Mouse (Mus musculus) layer of hippocampus, adult 2 months (tissue): ENCODE data around the gene Erich3. TPM values are rescaled to one million over a fixed set of nuclear protein-coding genes. Genes with fewer than 3 reads are reported as not detected.
A peak's percentile ranks its signal among the peaks of the same experiment; 100 is the strongest.

ENCODE experiments used
- DNase-seq, 2 experiments: peaks; one replicate each; pipeline ENCODE4 v3.0.0; 2022; ENCODE audit warnings: low spot score in 2 of 2
- H3K27ac ChIP-seq: fragments of 200-600 bp; 2 replicates; pipeline ENCODE4 v1.8.1; 2022
- H3K4me3 ChIP-seq: fragments of 200-600 bp; 2 replicates; pipeline ENCODE4 v1.8.1; 2022; ENCODE audit warnings: mild to moderate bottlenecking
- CTCF ChIP-seq: fragments of 200-600 bp; conservative IDR thresholded peaks from 2 replicates; pipeline ENCODE4 v1.8.1; 2022; ENCODE audit warnings: antibody characterized with exemption, mild to moderate bottlenecking, moderate library complexity
- total RNA-seq, 2 experiments: library from RNA; stranded (reverse); gene quantifications; 2 replicates each; pipeline ENCODE4 v1.2.3; 2021

The Erich3 gene
- total RNA-seq, 2 experiments from 2014 or later = 7.7 TPM

DNA sequence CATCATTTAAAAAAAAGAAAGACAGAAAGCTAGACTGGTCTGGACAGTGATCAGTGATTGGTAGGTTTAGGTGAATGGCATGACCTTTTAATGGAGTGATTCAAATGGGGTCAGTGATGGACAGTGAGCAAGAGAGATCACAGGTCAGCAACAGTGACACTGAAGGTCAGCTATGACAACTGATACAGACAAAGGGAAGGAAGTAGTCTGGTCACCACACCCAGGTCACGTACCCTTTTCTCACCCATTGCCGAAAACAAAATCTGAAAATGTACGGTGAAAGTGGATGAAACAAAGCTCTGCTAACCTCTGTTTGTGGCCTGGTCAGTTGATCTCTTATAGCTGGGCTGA, 28.9 kb downstream of the Erich3 start:
- no peak for DNase-seq
- Histone ChIP-seq H3K27ac (peak overlapping the region; percentile 71), H3K4me3 (no peak overlapping the region)
- no peak for TF ChIP-seq CTCF

DNA sequence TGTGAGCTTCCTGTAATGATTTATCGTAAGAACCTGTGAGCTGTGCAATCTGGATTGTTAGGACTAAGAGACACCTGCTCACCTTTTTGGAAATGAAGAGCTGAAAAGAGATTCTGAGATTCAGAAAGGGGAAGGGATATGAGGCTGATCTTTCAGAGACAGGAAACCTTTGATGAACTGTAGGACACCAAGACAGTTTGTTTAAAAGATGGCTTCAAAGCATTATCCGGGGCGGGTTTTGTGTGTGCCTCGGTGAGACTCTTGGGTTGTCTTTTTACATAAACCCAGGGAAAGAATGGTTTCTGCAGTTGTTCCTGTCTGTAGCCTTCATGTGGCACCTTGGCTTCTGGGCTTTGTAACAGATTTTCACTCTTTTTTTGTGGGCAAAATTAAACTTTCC, 30.2 kb downstream of the Erich3 start:
- H3K27ac ChIP-seq = no peak overlapping the region
- H3K4me3 ChIP-seq = no peak overlapping the region
- no peak for DNase-seq
- TF ChIP-seq CTCF = no peak

DNA sequence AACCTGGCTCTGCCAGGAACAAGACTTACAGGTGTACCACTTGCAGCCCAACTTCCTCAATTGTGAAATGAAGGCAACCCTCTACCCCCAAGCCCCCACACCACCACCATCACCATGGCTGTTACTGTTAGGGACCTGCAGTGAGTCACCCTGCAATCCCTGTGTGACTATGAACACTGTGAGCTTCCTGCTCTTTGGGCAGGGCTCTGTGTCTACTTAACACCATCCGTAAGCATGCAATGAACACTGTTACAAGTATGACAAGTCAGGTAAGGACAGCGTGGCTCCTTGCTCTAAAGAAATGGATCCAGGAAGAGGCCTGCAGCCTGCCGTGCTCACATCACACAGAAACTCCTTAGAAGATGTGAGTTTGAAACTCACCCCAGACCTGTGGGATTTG, 33.0 kb downstream of the Erich3 start:
- no peak for DNase-seq
- TF ChIP-seq CTCF = no peak
- no peak overlapping the region for H3K4me3 ChIP-seq
- 0 out of 2 replicates have a peak overlapping the region, but pooled peaks have one; percentile 3 for H3K27ac ChIP-seq

DNA sequence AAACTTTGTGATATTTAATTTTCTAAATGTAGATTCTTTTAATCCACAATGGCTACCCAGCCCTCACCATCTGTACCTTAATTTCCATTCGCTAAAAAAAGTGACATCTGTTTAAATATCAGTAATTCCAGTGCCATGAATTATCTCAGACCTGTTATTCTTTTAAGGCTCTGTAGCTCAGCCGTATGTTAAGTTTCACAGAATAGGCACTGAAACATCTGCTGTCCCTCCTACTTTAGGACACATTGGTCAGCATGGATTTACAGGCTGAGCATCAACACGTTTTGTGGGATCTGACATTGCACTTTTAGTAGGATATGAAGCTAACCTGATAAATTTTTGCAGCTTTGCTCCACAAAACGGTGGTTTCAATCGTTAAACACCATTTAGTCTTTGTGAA, 35.2 kb downstream of the Erich3 start:
- Histone ChIP-seq H3K4me3 (no peak overlapping the region), H3K27ac (peak overlapping the region; percentile 76)
- TF ChIP-seq CTCF = no peak
- peak in 1 of 2 experiments; percentile 32 for DNase-seq

DNA sequence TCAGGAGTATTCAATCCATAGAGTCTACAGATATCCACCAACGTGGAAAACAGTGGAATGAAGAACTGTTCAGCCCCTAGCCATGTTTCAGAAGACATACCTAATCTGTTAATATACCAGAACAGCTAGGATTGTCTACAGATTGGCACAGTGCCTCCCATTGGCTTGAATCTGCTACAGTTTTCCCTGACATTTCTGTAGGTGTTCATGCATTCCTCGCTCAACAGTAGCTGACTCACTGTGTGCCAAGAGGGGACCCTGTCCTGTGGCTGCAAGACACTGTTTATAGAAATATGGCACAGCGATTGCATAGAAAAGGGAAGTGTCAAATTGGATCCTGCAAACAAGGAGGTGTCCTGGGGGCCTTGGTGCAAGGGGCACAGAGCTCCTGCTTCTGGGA, 36.6 kb downstream of the Erich3 start:
- no peak for DNase-seq
- no peak for TF ChIP-seq CTCF
- H3K27ac ChIP-seq = peak overlapping the region; percentile 76
- H3K4me3 ChIP-seq = no peak overlapping the region

DNA sequence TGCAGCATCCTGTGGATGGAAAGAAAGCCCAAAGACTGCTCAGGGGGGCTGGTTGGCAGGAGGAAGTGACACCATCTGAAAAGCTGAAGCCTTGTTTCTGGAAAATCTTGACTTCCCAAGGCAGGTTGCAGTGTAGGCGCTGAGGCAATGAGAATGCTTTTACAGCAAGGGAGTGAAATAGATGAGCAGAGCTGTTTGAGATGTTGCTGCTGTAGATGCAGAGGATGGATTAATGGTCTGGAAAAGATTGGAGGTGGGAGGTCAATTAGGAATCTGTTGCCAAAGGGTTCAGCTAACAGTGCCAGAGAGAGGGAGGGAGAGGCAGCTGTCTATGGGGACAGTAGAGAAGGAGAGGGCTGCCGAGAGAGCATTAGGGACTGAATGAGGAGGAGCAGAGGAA, 37.1 kb downstream of the Erich3 start:
- peak overlapping the region; percentile 76 for H3K27ac ChIP-seq
- TF ChIP-seq CTCF = no peak
- H3K4me3 ChIP-seq = no peak overlapping the region
- no peak for DNase-seq

DNA sequence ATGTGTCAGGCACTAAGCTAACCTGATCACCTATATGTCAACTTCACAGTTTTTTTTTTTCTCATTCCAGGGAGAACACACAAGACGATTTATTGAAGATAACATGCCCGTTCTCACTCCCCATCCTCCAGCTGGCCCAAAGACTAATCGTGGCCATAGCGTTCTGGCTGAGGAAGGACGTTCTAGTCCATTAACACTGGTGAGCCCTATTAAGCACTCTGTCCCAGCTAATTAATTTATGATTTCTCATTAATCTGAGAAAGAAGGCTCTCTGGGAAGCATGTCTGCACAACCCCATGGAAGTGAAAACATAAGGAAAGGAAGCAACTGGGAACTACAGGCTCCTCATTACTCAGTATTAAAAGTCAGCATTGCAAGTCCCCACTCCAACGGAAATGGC, 41.1 kb downstream of the Erich3 start:
- DNase-seq = no peak
- Histone ChIP-seq H3K27ac (no peak overlapping the region), H3K4me3 (no peak overlapping the region)
- TF ChIP-seq CTCF = no peak

DNA sequence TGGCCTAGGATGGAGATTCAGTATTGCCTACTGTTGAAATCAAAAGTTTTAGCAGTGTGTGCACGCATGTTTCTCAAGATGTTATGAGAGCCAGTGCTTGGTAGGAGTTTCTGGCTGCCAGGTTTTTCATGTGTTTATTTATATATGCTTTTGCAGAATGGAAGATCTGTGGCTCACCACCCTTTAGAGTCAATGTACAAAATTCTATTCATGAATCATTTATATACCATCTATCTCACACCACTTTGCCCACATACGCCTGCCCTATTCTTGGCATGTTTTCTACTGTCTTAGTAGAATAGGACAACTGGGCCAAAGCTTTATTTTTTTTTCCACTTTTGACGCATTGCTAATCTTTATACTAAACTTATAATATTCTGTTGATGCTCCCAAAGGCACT, 44.5 kb downstream of the Erich3 start:
- no peak for TF ChIP-seq CTCF
- Histone ChIP-seq H3K4me3 (no peak overlapping the region), H3K27ac (no peak overlapping the region)
- DNase-seq = no peak

DNA sequence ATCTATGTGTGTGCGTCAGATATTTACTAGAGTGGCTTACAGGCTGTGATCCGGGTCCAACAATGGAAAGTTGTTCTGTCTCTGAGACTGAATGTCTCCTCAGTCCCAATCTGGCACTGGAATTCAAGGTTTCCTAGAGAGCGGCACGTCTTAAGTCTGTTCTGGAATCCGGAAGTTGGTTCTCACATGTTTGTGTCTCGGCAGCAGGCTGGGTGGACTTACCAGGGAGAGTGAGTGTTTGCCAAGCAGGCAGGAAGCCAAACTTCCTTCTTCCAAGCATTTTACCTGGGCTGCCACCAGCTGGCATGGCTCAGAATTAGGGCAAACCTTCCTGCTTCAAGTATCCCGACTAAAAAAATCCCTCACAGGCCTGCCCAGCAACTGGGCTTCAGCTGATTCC, 59.5 kb downstream of the Erich3 start:
- TF ChIP-seq CTCF = no peak

DNA sequence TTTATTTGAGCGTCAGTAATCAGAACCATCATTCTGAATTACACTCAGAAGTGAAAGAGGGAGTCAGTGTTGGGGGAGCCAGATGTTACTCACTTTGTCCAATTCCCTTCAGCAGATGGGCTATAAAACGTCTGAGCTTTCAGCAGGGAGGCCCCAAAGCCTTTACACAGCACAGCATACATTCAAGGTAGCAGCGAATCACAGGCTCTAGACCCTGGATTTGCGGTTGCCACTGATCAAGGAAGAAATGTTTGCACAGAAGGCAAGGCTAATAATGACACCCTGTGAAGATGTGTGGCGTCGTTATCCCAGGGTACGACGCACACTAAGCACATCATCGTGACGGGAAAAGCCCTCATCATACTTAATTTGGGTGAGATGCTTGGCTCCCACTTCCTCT, 67.8 kb downstream of the Erich3 start:
- DNase-seq = no peak
- no peak for TF ChIP-seq CTCF
- Histone ChIP-seq H3K27ac (no peak overlapping the region), H3K4me3 (no peak overlapping the region)

More for the DNA sequence above, 59.5 kb downstream of the Erich3 start:
- Histone ChIP-seq H3K4me3 (no peak overlapping the region), H3K27ac (no peak overlapping the region)
- no peak for DNase-seq

DNA sequence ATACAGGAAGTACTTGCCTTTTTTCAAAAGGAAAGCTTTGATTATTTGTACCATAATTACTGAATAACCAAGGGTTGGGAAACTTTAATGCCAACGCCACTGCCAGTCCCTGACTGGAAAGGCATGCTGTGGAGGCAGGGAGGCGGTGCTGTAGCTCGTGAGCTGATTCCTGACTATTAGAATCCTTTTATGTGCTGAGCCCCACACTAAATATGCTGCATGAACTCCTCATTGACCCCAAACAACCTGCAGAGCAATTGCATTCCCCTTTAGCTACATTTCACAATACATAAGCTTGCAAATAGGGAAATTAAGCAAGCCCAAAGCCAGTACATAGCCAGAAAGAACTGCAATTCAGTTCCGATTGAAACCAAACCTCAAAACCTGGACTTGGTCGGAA, 77.8 kb downstream of the Erich3 start:
- no peak for DNase-seq
- no peak for TF ChIP-seq CTCF
- no peak overlapping the region for H3K4me3 ChIP-seq
- H3K27ac ChIP-seq = no peak overlapping the region

DNA sequence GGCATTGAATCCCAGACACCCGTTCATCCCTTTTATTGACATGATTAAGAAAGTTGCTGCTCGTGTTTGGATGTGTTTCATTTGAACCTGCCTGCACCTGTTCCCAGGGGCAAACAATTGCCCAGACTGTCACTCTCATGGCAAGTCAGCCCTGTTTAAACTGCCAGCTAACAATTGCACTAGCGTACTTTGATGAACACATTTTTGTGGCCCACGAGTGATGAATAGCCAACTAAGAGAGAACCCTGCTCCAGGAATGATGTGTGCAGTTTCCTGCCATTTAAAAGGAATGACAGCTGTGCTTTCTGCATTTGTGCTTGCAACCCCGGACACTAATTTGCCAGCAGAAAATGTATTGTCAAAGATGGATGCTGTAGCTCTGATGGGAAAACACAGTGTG, 79.3 kb downstream of the Erich3 start:
- DNase-seq = no peak
- no peak overlapping the region for H3K27ac ChIP-seq
- no peak overlapping the region for H3K4me3 ChIP-seq
- no peak for TF ChIP-seq CTCF

DNA sequence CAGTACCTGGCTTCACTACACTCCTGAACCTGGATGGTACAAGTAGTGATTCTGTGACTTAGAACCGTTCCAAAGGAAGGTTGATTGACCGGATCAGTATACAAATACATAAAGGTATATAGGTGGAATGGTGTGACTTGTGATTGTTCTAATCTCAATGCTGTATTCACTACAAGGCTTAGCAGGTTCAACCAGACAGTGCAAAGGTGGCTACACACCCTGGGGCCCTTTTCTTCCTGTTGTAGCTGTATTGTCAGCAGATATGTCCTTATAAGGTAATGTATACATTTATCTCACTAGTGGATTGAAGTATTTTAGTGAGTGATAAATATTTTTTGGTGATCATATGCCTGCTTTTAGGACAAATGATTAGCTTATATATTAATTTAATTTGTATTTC, 80.7 kb downstream of the Erich3 start:
- DNase-seq = no peak
- no peak for TF ChIP-seq CTCF
- Histone ChIP-seq H3K4me3 (no peak overlapping the region), H3K27ac (no peak overlapping the region)

DNA sequence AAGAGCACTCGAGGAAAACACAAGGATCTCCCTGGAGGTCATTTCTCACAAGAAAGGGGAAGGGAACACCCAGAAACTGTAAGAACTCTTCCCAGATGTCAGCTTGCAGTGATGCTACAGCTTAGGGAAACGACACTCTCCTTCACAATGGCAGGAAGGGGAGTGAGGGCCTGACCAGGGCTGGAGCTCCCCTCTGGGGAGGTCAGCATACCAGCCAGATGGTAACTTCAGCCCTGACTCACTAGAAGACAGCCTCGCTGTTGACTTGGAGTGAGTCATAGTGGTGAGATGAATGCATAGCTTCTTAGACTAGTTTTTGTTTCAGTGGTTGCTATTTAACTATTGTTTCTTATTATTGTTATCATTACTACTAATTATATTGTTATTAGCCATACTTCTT, 90.8 kb downstream of the Erich3 start:
- DNase-seq = no peak
- no peak for TF ChIP-seq CTCF
- no peak overlapping the region for H3K27ac ChIP-seq
- no peak overlapping the region for H3K4me3 ChIP-seq

DNA sequence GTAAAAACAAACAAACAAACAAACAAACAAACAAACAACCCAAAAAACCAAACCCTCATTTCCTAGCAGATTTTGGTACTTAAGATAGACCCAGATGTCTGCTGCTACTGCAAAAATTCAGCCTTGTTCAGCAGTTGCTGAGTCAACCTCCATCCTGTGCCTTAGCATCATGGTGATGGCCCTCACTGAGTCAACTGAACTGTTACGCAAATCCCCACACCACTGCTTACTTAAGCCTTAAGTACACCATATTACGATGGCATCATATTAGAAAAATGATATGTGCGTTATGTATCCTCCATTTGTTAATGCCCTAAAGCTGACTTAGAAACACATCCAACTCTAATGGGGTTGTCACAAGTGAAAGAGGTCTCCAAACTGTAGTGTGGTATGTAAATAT, 91.6 kb downstream of the Erich3 start:
- no peak overlapping the region for H3K27ac ChIP-seq
- H3K4me3 ChIP-seq = no peak overlapping the region
- DNase-seq = no peak
- TF ChIP-seq CTCF = no peak
